Mouse (Mus musculus): ENCODE data around the gene Slc30a10. TPM values are rescaled to one million over a fixed set of nuclear protein-coding genes. Genes with fewer than 3 reads are reported as not detected.

Gene Slc30a10
- polyA plus RNA-seq, 1 experiment = 10.1 TPM

- H3K27me3 ChIP-seq (ENCODE audit: control insufficient read depth, insufficient read depth, low read length) = no peaks in the 10 kb centered on the region
- H3K4me3 ChIP-seq (ENCODE audit: low read depth, low read length) = peak overlapping the region; percentile 4; the same call in 1 of the 2 replicates
- TF ChIP-seq POLR2A (IDR thresholded peaks at IDR 0.05; ENCODE audit: low read depth, low read length) = no peak
- no peak for TF ChIP-seq CTCF (IDR thresholded peaks at IDR 0.05; ENCODE audit: extremely low read depth, insufficient read length, insufficient replicate concordance, low read depth, low read length)
- no peaks in the 10 kb centered on the region for H3K36me3 ChIP-seq (ENCODE audit: control insufficient read depth, insufficient read depth, low read length)
- H3K27ac ChIP-seq (ENCODE audit: insufficient read depth, low read depth, low read length) = peak overlapping the region; percentile 50
- 26% methylated on average over 14 of the region's 14 CpGs for WGBS
- H3K4me1 ChIP-seq (ENCODE audit: control insufficient read depth, insufficient read depth, insufficient read length, low read length) = peaks cover 4% of the 10 kb centered on the region; the same call in 1 of the 2 replicates
These were observed 60.9 kb downstream of the Slc30a10 start for GRCm38 (mm10) chr1:185515526-185515979.

- no peak for TF ChIP-seq CTCF (IDR thresholded peaks at IDR 0.05; ENCODE audit: extremely low read depth, insufficient read length, insufficient replicate concordance, low read depth, low read length)
- TF ChIP-seq POLR2A (IDR thresholded peaks at IDR 0.05; ENCODE audit: low read depth, low read length) = no peak
- WGBS = 35% methylated on average over 10 of the region's 10 CpGs
- peaks cover 4% of the 10 kb centered on the region; the same call in 1 of the 2 replicates for H3K4me1 ChIP-seq (ENCODE audit: control insufficient read depth, insufficient read depth, insufficient read length, low read length)
- 0 out of 2 replicates have a peak overlapping the region, but pooled peaks have one; percentile 23 for H3K27ac ChIP-seq (ENCODE audit: insufficient read depth, low read depth, low read length)
- no peak overlapping the region for H3K4me3 ChIP-seq (ENCODE audit: low read depth, low read length)
- H3K27me3 ChIP-seq (ENCODE audit: control insufficient read depth, insufficient read depth, low read length) = no peaks in the 10 kb centered on the region
- no peaks in the 10 kb centered on the region for H3K36me3 ChIP-seq (ENCODE audit: control insufficient read depth, insufficient read depth, low read length)
These were observed 61.4 kb downstream of the Slc30a10 start for GRCm38 (mm10) chr1:185516041-185516440.

- TF ChIP-seq CTCF (IDR thresholded peaks at IDR 0.05; ENCODE audit: extremely low read depth, insufficient read length, insufficient replicate concordance, low read depth, low read length) (no peak), POLR2A (IDR thresholded peaks at IDR 0.05; ENCODE audit: low read depth, low read length) (no peak)
- whole genome bisulfite sequencing = 1% methylated on average over 3 of the region's 5 CpGs
- Histone ChIP-seq H3K4me3 (ENCODE audit: low read depth, low read length) (no peak overlapping the region), H3K27ac (ENCODE audit: insufficient read depth, low read depth, low read length) (no peak overlapping the region), H3K27me3 (ENCODE audit: control insufficient read depth, insufficient read depth, low read length) (no peaks in the 10 kb centered on the region), H3K4me1 (ENCODE audit: control insufficient read depth, insufficient read depth, insufficient read length, low read length) (peaks cover 4% of the 10 kb centered on the region; the same call in 1 of the 2 replicates), H3K36me3 (ENCODE audit: control insufficient read depth, insufficient read depth, low read length) (no peaks in the 10 kb centered on the region)
These were observed 62.9 kb downstream of the Slc30a10 start for GRCm38 (mm10) chr1:185517566-185517965.

Other genes starting within 250 kb of the Slc30a10 start
- gene Iars2, start 125.5 kb upstream of the Slc30a10 start, polyA plus RNA-seq (2012; rRNA removed) = 7.9 and 9.0 TPM in 2 replicates
- 323 and 340 TPM in 2 replicates for gene Bpnt1, start 122.7 kb upstream of the Slc30a10 start, polyA plus RNA-seq (2012; rRNA removed)
- gene Eprs, start 91.8 kb upstream of the Slc30a10 start, polyA plus RNA-seq (2012; rRNA removed) = 1.5 and 3.0 TPM in 2 replicates

Data from small intestine, adult 2 months (tissue).